Mouse (Mus musculus): ENCODE results near the gene Epm2aip1. TPM values are rescaled to one million over a fixed set of nuclear protein-coding genes. Genes with fewer than 3 reads are reported as not detected.

Gene Epm2aip1
- polyA plus RNA-seq, 1 experiment from 2014 or later = 35.8 TPM

DNA sequence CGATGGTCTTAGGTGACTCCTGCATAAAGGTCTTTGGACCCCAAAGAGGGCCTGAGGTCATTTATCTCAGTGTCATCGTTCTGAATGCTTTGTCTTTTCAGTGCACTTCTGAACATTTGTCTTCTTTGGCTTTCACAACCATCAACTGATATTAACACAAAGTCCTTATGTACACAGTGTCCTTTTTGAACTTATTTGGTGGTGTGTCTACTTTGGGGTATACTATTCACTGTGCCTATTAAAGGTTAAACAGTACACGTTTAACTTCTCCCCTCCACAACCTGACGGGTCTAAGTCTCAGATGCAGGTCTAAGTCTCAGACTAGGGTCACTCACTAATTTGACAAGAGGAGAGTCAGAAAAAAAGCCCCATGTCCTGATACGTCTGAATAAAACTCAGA, 1.1 kb upstream of the Epm2aip1 start:
- Histone ChIP-seq H3K4me3 (peak overlapping the region; percentile 82), H3K27ac (peak overlapping the region; percentile 97), H3K27me3 (ENCODE audit: low read depth, poor library complexity, severe bottlenecking) (no peaks in the 10 kb centered on the region), H3K4me1 (peaks cover 40% of the 10 kb centered on the region), H3K36me3 (peaks cover 48% of the 10 kb centered on the region), H3K9me3 (replicated peaks) (no peaks in the 10 kb centered on the region)
- WGBS = 23% methylated on average over 5 of the region's 5 CpGs
- no peak for DNase-seq (ENCODE audit: low spot score)

DNA sequence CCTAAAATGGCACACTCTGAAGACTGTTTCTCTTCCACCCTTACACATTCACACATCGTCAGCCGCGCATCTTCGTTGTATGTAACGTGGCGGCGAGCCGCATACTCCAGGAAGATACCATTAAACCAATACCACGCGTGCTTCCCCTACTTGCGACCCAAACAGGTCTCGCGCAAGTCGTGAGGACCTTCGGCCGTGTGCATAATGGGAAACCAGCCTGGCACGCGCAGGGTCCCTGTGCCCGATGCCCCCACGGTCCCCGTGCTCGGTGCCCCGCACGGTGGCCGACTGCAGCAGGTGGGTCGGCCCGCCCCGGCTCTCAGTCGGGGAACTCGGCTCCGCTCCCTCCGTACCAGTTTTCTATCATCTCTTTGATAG, 684 bp upstream of the Epm2aip1 start:
- H3K36me3 ChIP-seq = peaks cover 48% of the 10 kb centered on the region
- no peak for DNase-seq (ENCODE audit: low spot score)
- H3K27me3 ChIP-seq (ENCODE audit: low read depth, poor library complexity, severe bottlenecking) = no peaks in the 10 kb centered on the region
- WGBS = under 1% methylated on average over 32 of the region's 32 CpGs
- peaks cover 41% of the 10 kb centered on the region for H3K4me1 ChIP-seq
- no peaks in the 10 kb centered on the region for H3K9me3 ChIP-seq (replicated peaks)
- peak overlapping the region; percentile 82 for H3K4me3 ChIP-seq
- peak overlapping the region; percentile 97 for H3K27ac ChIP-seq

DNA sequence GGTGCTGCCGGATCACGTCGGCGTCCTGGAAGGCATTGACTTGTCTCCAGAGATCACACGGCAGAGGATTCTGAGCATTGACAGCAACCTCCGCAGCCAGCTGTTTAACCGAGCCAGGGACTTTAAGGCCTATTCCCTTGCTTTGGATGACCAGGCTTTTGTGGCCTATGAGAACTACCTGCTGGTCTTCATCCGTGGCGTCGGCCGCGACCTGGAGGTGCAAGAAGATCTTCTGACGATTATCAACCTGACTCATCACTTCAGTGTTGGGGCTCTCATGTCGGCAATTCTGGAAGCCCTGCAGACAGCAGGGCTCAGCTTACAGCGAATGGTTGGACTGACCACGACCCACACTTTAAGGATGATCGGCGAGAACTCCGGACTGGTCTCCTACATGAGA, 627 bp downstream of the Epm2aip1 start:
- DNase-seq (ENCODE audit: low spot score) = no peak
- Histone ChIP-seq H3K36me3 (peaks cover 48% of the 10 kb centered on the region), H3K4me1 (peaks cover 43% of the 10 kb centered on the region), H3K27me3 (ENCODE audit: low read depth, poor library complexity, severe bottlenecking) (no peaks in the 10 kb centered on the region), H3K4me3 (peak overlapping the region; percentile 82), H3K9me3 (replicated peaks) (no peaks in the 10 kb centered on the region), H3K27ac (peak overlapping the region; percentile 97)
- WGBS = 16% methylated on average over 19 of the region's 19 CpGs

DNA sequence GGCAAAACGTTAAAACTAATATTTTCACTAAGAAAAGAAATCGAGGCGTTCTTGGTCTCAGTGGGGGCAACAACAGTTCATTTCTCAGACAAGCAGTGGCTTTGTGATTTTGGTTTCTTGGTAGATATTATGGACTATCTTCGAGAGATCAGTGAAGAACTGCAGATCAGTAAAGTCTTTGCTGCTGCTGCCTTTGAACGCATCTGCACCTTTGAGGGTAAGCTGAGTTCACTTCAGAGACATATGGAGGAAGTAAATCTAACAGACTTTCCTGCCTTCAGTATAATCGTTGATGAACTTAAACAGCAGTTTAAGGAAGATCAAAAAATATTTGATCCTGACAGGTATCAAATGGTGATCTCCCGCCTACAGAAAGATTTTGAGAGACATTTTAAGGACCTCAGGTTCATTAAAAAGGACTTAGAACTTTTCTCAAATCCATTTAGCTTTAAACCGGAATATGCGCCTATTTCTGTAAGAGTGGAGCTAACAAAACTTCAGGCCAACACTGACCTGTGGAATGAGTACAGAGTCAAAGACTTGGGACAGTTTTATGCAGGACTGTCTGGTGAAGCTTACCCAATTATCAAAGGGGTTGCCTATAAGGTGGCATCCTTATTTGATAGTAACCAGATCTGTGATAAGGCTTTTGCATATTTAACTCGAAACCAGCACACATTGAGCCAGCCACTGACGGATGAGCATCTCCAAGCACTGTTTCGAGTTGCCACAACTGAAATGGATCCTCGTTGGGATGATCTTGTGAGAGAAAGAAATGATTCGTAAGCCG, 1.5 kb downstream of the Epm2aip1 start:
- no peak for DNase-seq (ENCODE audit: low spot score)
- peak overlapping the region; percentile 97; the same call in 1 of the 2 replicates for H3K27ac ChIP-seq
- H3K4me3 ChIP-seq = peak overlapping the region; percentile 82
- H3K9me3 ChIP-seq (replicated peaks) = no peaks in the 10 kb centered on the region
- peaks cover 48% of the 10 kb centered on the region for H3K36me3 ChIP-seq
- WGBS = 75% methylated on average over 15 of the region's 15 CpGs
- H3K27me3 ChIP-seq (ENCODE audit: low read depth, poor library complexity, severe bottlenecking) = no peaks in the 10 kb centered on the region
- peaks cover 43% of the 10 kb centered on the region for H3K4me1 ChIP-seq

DNA sequence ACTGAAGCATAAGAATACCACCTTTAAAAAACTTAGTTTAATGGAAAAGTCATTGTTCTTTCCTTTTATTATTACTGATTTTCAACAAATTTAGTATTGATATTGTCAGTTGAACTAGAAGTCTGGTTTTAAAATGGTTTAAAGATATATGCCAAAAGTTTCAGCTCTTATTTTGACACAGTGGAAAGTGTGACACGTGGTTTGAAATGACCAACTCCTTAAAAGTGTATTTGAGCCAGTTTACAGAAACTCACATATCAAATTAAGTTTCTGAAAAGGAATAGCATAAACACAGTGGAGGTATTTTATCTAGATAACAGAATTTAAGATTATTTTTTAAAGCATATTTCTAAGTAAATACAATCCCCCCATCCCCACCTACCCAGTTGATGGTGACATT, 2.2 kb downstream of the Epm2aip1 start:
- H3K36me3 ChIP-seq = peaks cover 55% of the 10 kb centered on the region
- no peak overlapping the region for H3K27ac ChIP-seq
- H3K9me3 ChIP-seq (replicated peaks) = no peaks in the 10 kb centered on the region
- no peaks in the 10 kb centered on the region for H3K27me3 ChIP-seq (ENCODE audit: low read depth, poor library complexity, severe bottlenecking)
- no peak for DNase-seq (ENCODE audit: low spot score)
- H3K4me1 ChIP-seq = peaks cover 43% of the 10 kb centered on the region
- 90% methylated on average over 1 of the region's 1 CpGs for whole genome bisulfite sequencing
- H3K4me3 ChIP-seq = 0 out of 2 replicates have a peak overlapping the region, but pooled peaks have one; percentile 34

DNA sequence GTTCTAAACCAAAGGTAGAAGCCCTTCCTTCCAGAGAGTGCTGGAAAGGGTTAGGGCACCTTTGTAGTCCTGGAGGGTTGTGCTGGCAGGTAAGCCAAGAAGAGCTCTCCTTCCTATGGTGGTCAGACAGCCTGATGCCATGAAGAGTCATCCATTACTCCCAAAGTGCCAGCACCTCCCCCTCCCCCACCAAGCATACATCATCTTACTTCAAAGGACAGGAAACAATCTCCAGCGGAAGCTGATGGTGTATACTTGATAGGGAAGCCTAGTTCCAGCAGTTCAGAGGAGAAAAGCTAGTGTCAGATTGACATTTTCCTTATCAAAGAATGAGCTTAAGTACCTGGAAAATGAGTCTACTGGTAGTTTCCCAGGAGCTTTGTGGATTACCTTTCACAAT, 3.4 kb downstream of the Epm2aip1 start:
- WGBS = 30% methylated on average over 1 of the region's 1 CpGs
- Histone ChIP-seq H3K27me3 (ENCODE audit: low read depth, poor library complexity, severe bottlenecking) (no peaks in the 10 kb centered on the region), H3K9me3 (replicated peaks) (no peaks in the 10 kb centered on the region), H3K36me3 (peaks cover 65% of the 10 kb centered on the region), H3K4me1 (peaks cover 42% of the 10 kb centered on the region), H3K27ac (no peak overlapping the region), H3K4me3 (peak overlapping the region; percentile 34)
- no peak for DNase-seq (ENCODE audit: low spot score)

DNA sequence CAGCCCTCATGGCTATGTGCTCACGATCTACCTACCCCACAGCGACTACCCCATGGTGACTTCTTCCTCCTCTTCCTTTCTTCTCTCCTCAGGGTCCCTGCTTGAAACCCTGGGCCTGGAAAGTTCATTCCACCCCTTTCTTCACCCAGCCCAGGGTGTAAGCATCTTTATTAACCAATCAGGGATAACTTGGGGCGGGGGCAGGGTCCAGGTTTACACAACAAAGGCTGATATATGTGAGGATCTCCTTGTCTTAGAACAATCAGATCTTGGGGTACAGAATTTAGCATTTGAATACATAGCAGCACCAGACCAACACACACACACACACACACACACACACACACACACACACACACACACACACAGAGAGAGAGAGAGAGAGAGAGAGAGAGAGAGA, 13.3 kb downstream of the Epm2aip1 start:
- H3K4me1 ChIP-seq = peaks cover 25% of the 10 kb centered on the region
- H3K4me3 ChIP-seq = no peak overlapping the region
- no peaks in the 10 kb centered on the region for H3K27me3 ChIP-seq (ENCODE audit: low read depth, poor library complexity, severe bottlenecking)
- no peak overlapping the region for H3K27ac ChIP-seq
- DNase-seq (ENCODE audit: low spot score) = no peak
- no peaks in the 10 kb centered on the region for H3K36me3 ChIP-seq
- WGBS = 46% methylated on average over 3 of the region's 3 CpGs
- H3K9me3 ChIP-seq (replicated peaks) = no peaks in the 10 kb centered on the region

DNA sequence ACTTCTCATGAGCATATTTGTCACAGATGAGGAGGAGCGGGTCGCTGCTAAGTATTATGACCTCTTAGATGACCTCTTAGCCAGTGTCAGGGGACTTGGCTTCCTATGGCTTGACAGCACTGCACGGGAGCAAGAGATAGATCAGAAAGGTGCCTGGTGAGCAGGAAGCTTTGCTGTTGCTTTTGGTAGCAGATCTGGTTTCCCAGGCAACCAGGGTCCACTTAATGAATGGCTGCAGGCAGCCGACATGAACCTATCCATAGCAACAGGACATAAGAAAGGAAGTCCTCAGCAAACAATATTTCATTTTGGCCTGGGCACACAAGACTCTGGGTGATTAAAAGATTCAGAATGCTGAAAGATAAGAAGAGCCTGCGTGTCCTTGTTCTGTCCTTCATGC, 13.9 kb downstream of the Epm2aip1 start:
- Histone ChIP-seq H3K27me3 (ENCODE audit: low read depth, poor library complexity, severe bottlenecking) (no peaks in the 10 kb centered on the region), H3K36me3 (no peaks in the 10 kb centered on the region), H3K4me3 (no peak overlapping the region), H3K4me1 (peaks cover 29% of the 10 kb centered on the region), H3K27ac (no peak overlapping the region), H3K9me3 (replicated peaks) (no peaks in the 10 kb centered on the region)
- 23% methylated on average over 5 of the region's 5 CpGs for WGBS
- peak; percentile 44 for DNase-seq (ENCODE audit: low spot score)

DNA sequence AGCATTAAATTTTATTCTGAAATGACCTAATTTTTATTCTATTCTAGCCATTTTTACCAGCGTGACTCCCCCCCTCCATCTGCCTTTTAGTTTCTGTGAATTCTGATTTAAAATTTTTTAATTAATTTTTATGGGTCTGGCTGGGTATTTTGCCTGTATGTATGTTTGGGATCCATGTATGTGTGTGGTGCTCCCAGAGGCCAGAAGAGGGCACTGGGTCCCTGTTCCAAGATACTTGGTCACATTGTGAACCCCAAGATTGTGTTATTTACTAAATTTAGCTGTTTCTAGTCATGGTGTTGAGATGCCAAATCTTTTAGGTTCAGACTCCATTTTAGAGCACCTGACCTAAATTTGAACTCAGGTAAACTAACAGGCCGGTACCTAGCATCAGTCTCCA, 14.7 kb downstream of the Epm2aip1 start:
- WGBS = 76% methylated on average over 2 of the region's 2 CpGs
- Histone ChIP-seq H3K4me3 (no peak overlapping the region), H3K4me1 (peaks cover 32% of the 10 kb centered on the region), H3K27ac (no peak overlapping the region), H3K36me3 (no peaks in the 10 kb centered on the region), H3K27me3 (ENCODE audit: low read depth, poor library complexity, severe bottlenecking) (no peaks in the 10 kb centered on the region), H3K9me3 (replicated peaks) (no peaks in the 10 kb centered on the region)
- no peak for DNase-seq (ENCODE audit: low spot score)

DNA sequence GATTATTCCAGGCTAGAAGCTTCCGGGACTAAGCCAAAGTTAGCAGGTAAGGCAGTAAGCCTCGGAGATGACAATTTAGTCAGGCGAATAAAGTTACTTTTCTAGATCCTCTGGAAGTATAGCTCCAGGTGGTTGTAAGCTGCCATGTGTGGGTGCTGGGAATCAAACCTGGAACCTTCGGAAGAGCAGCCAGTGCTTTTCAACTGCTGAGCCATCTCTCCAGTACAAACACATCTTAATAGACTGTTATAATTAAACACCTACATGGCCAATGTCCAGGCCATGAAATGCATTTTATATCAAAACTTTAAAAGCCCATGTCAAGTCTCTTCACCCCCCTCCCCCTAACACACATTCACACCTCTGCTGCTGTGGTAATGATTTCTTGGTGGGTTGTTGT, 16.2 kb downstream of the Epm2aip1 start:
- Histone ChIP-seq H3K27ac (no peak overlapping the region), H3K27me3 (ENCODE audit: low read depth, poor library complexity, severe bottlenecking) (no peaks in the 10 kb centered on the region), H3K4me3 (no peak overlapping the region), H3K36me3 (no peaks in the 10 kb centered on the region), H3K9me3 (replicated peaks) (no peaks in the 10 kb centered on the region), H3K4me1 (peaks cover 32% of the 10 kb centered on the region)
- WGBS = 94% methylated on average over 4 of the region's 4 CpGs
- no peak for DNase-seq (ENCODE audit: low spot score)

DNA sequence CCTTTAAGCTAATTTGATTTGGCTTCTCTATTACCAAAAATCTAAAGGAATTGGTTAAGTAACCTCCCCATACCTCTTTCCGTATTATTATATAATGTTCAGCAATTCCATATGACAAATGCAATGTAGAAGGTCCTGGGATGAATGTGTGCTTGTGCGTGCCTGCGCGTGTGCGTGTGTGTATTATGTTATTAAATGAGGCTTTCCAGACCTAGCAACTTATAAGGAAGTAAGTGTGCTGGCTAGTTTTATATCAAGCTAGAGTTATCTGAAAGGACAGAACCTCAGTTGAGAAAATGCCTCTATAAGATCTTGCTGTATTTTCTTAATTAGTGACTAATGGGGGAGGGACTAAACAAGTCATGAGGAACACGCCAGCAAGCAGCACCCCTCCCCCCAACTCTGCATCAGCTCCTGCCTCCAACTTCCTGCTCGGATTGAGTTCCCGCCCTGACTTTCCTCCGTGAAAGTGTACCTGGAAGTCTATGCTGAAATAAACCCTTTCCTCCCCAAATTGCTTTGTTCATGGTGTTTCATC, 17.6 kb downstream of the Epm2aip1 start:
- H3K4me1 ChIP-seq = peaks cover 32% of the 10 kb centered on the region
- H3K9me3 ChIP-seq (replicated peaks) = no peaks in the 10 kb centered on the region
- DNase-seq (ENCODE audit: low spot score) = peak; percentile 43
- H3K4me3 ChIP-seq = peak overlapping the region; percentile 32; the same call in 1 of the 2 replicates
- H3K27ac ChIP-seq = peak overlapping the region; percentile 75
- H3K36me3 ChIP-seq = no peaks in the 10 kb centered on the region
- 54% methylated on average over 9 of the region's 9 CpGs for WGBS
- no peaks in the 10 kb centered on the region for H3K27me3 ChIP-seq (ENCODE audit: low read depth, poor library complexity, severe bottlenecking)

DNA sequence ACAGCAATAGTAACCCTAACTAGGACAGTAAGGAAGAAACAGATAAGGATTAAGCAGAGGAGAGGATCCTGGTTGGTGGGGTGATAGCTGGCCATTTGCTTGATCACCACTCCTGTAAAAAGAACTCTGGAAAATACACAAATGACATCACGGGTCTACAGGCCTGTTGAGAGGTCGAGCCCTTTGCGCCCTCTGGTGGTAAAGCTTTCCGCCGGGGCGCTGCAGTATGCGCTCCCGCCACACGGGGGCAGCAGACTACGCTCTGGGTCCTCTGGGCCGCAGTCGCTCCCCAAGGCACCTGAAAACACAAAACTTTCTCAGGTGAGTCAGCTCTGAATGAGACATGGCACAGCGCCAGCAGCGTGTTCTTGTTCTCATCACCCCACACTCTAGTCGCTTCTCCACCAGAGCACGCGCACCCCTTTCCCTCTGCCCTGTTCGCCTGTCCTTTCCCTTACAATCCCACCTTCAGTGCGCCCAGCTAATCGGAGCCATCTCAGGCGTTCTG, 18.2 kb downstream of the Epm2aip1 start:
- Histone ChIP-seq H3K4me1 (peaks cover 32% of the 10 kb centered on the region), H3K36me3 (no peaks in the 10 kb centered on the region), H3K4me3 (peak overlapping the region; percentile 32; the same call in 1 of the 2 replicates), H3K27ac (peak overlapping the region; percentile 75), H3K9me3 (replicated peaks) (no peaks in the 10 kb centered on the region), H3K27me3 (ENCODE audit: low read depth, poor library complexity, severe bottlenecking) (no peaks in the 10 kb centered on the region)
- 16% methylated on average over 21 of the region's 21 CpGs for WGBS
- peak; percentile 98 for DNase-seq (ENCODE audit: low spot score)

DNA sequence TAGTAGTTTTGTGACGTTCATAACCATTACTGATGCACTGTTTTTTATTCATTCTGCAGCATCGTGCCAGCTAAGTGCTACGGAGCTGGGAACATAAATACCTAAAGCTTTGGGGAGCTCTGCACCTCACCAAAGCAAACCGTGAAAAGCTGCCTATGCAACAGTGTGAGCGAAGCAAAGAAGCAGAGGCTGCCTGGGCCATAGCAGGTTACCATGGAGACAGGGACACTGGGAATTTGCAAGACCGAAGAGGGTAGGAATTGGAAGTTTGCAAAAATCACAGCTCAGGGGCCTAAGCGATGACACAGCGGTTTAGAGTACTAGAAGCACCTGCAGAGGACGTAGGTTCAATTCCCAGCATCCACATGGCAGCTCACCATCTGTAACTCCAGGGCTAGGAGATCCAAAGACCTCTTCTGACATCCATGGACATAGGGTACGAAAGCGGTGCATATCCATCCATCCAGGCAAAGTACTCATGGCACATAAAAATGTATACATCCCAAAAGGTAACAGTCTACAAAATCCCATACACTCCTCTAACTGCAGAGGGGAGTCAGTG, 18.9 kb downstream of the Epm2aip1 start:
- Histone ChIP-seq H3K27ac (no peak overlapping the region), H3K36me3 (no peaks in the 10 kb centered on the region), H3K4me1 (peaks cover 27% of the 10 kb centered on the region), H3K9me3 (replicated peaks) (no peaks in the 10 kb centered on the region), H3K27me3 (ENCODE audit: low read depth, poor library complexity, severe bottlenecking) (no peaks in the 10 kb centered on the region), H3K4me3 (no peak overlapping the region)
- WGBS = 76% methylated on average over 11 of the region's 11 CpGs
- no peak for DNase-seq (ENCODE audit: low spot score)
